Mouse (Mus musculus): ENCODE measurements at regions not wholly inside any gene's neighbourhood (a gene's known extent, or its start where the extent isn't known, plus 50 kb on each side); places are given as distances from the start of the nearest gene placed in this dataset.

- no peak for TF ChIP-seq CTCF (IDR thresholded peaks at IDR 0.05)
- no peak for TF ChIP-seq EP300 (IDR thresholded peaks at IDR 0.05)
These were observed 304.9 kb downstream of the Epm2a start for GRCm38 (mm10) chr10:11648151-11648550.
